In the genomic region with DNA sequence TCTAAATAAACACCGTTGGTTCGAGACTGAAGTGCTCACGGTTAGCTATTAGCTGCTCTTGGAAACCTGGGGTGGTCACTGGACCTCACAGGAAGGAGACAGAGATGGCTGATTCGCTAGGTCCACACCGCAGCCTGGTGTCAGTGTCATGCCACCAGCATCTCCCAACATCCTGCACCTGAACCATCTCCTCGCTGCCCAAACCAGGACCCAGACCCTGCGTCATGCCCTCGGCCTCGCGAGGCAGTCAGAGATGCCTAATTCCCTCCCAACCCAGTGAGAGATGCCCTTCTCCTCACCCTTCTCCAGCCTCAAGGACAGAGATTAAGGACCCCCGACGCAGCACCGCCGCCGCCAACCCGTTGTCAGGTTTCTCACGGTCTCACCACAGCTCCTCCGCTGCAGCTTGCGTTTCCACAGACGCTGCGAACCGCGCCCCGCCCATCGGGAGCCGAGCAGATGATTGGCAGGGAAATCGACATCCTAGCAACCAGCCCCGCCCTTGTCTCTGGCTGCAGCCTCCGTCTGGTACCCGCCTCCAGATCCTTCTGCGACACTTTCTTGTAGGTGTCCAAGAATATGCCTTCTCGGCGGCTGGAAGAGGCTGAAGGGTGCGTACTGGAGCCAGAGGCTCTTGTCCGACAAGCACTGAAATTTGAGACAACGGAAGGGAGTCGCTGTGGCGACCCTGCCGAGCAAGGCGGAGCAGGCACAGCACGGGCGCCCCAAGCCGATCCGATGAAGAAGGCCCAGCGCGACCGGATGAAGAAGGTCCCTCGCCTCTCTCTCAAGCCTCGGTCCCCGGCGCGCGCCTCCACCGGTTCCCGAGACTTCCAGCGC, we compare ENCODE assay signal across 8 mouse cellular contexts. TPM values are rescaled to one million over a fixed set of nuclear protein-coding genes. Genes with fewer than 3 reads are reported as not detected.
DNase-seq lines count a peak whose midpoint lies in the region; ATAC-seq and TF ChIP-seq lines count a peak whose summit lies in the region.

A gene (minus strand): TSS at position 434 of the 840 bp plus-strand sequence.
A gene (plus strand): TSS at position 738 of the 840 bp plus-strand sequence.

- peak within 1 kb of the TSS; percentile 81 for H3K4me3 ChIP-seq in bone marrow macrophage, adult 2 months (ENCODE audit: insufficient read depth, low read length)
- peak within 1 kb of the TSS; percentile 89 for H3K4me3 ChIP-seq in embryonic fibroblast, embryonic 13.5 days (ENCODE audit: insufficient read depth, low read length)
- peak within 1 kb of the TSS; percentile 63 for H3K4me3 ChIP-seq in kidney, embryonic 14.5 days (ENCODE audit: low read length)
- H3K4me3 ChIP-seq in limb, embryonic 15.5 days, result peak within 1 kb of the TSS; percentile 87

- no peak for TF ChIP-seq POLR2A in bone marrow macrophage, adult 2 months (IDR thresholded peaks at IDR 0.05; ENCODE audit: borderline replicate concordance, low read depth, low read length)
- peak; percentile 61 for TF ChIP-seq POLR2A in embryonic fibroblast, embryonic 13.5 days (IDR thresholded peaks at IDR 0.05; ENCODE audit: low read depth, low read length)

- H3K27ac ChIP-seq in bone marrow macrophage, adult 2 months (ENCODE audit: insufficient read depth, low read depth, low read length), result peak within 1 kb of the TSS; percentile 89
- H3K27ac ChIP-seq in embryonic fibroblast, embryonic 13.5 days (ENCODE audit: insufficient read depth, low read length), result peak within 1 kb of the TSS; percentile 78
- peak within 1 kb of the TSS; percentile 87 for H3K27ac ChIP-seq in kidney, embryonic 14.5 days (ENCODE audit: low read depth, low read length)
- peak within 1 kb of the TSS; percentile 86 for H3K27ac ChIP-seq in limb, embryonic 15.5 days

- under 1% methylated on average over 56 of the region's 56 CpGs for WGBS in kidney, embryonic 14.5 days
- 1% methylated on average over 55 of the region's 56 CpGs for WGBS in limb, embryonic 15.5 days

- DNase-seq in A20 (ENCODE audit: low read depth, low spot score), result peak; percentile 98
- peak; percentile 97 to 99 for DNase-seq in heart, adult 9 months (ENCODE audit: low spot score in 2 of 2)
- DNase-seq in monocyte, adult 2 months (ENCODE audit: low read depth in 1 of 2, low spot score in 2 of 2), result peak; percentile 92 to 96
- DNase-seq in spleen, postnatal 36 days (ENCODE audit: low spot score in 2 of 2), result peak; percentile 96

- H3K36me3 ChIP-seq in kidney, embryonic 14.5 days (ENCODE audit: control insufficient read depth, insufficient read depth, low read length), result peaks cover 12% of the 10 kb centered on the region; the same call in 1 of the 2 replicates
- peaks cover 12% of the 10 kb centered on the region for H3K36me3 ChIP-seq in limb, embryonic 15.5 days

- peak within 1 kb of the TSS; percentile 91 for H3K9ac ChIP-seq in kidney, embryonic 14.5 days (ENCODE audit: low read depth, low read length)
- H3K9ac ChIP-seq in limb, embryonic 15.5 days, result peak within 1 kb of the TSS; percentile 89

- no peaks in the 10 kb centered on the region for H3K9me3 ChIP-seq in kidney, embryonic 14.5 days (ENCODE audit: control insufficient read depth, low read length)
- no peaks in the 10 kb centered on the region for H3K9me3 ChIP-seq in limb, embryonic 15.5 days

- TF ChIP-seq CTCF in bone marrow macrophage, adult 2 months (IDR thresholded peaks at IDR 0.05; ENCODE audit: low read depth, low read length), result no peak
- no peak for TF ChIP-seq CTCF in embryonic fibroblast, embryonic 13.5 days (IDR thresholded peaks at IDR 0.05; ENCODE audit: borderline replicate concordance, insufficient read depth, low read length)

- ATAC-seq in kidney, embryonic 14.5 days (ENCODE audit: low FRiP score, low TSS enrichment), result peak; percentile 98
- peak; percentile 97 for ATAC-seq in limb, embryonic 15.5 days (ENCODE audit: insufficient number of reproducible peaks, low FRiP score, low TSS enrichment, low read depth)

- no peaks in the 10 kb centered on the region for H3K27me3 ChIP-seq in kidney, embryonic 14.5 days (ENCODE audit: control insufficient read depth, insufficient read depth, low read length)
- H3K27me3 ChIP-seq in limb, embryonic 15.5 days, result peaks cover 7% of the 10 kb centered on the region

- peaks cover 7% of the 10 kb centered on the region for H3K4me1 ChIP-seq in bone marrow macrophage, adult 2 months (ENCODE audit: control insufficient read depth, insufficient read depth, low read length)
- H3K4me1 ChIP-seq in embryonic fibroblast, embryonic 13.5 days (ENCODE audit: control insufficient read depth, insufficient read depth, low read length), result peaks cover 6% of the 10 kb centered on the region; the same call in 1 of the 2 replicates
- H3K4me1 ChIP-seq in kidney, embryonic 14.5 days (ENCODE audit: control insufficient read depth, insufficient read depth, low read length), result peaks cover 5% of the 10 kb centered on the region; the same call in 1 of the 2 replicates
- H3K4me1 ChIP-seq in limb, embryonic 15.5 days, result peaks cover 12% of the 10 kb centered on the region

- H3K4me2 ChIP-seq in kidney, embryonic 14.5 days (replicated peaks; ENCODE audit: low read depth, low read length), result peak within 1 kb of the TSS; percentile 81
- H3K4me2 ChIP-seq in limb, embryonic 15.5 days, result peak within 1 kb of the TSS; percentile 94

RNA-seq across cellular contexts. Expression of the first gene that starts in this region (rescaled TPM):
- polyA plus RNA-seq in bone marrow macrophage, adult 2 months (2012; ENCODE audit: insufficient read depth, insufficient read length, missing spikeins), result 1.1 and 1.4 TPM in 2 replicates
- 0.23 and 0.77 TPM in 2 replicates for polyA plus RNA-seq in embryonic fibroblast, embryonic 13.5 days (2011; ENCODE audit: insufficient read length, low read depth, missing spikeins)
- polyA plus RNA-seq in kidney, embryonic 14.5 days (2014; fragmentation: Nextera tagmentation; extraction: Ambion mirVana), result 2.2 and 4.1 TPM in 2 replicates
- 0.61 and 0.63 TPM in 2 replicates for polyA plus RNA-seq in limb, embryonic 15.5 days (2015; fragmentation: Nextera tagmentation; extraction: Ambion mirVana)

RNA-seq across cellular contexts. Expression of the second gene that starts in this region (rescaled TPM):
- 13.6 and 15.0 TPM in 2 replicates for polyA plus RNA-seq in bone marrow macrophage, adult 2 months (2012; ENCODE audit: insufficient read depth, insufficient read length, missing spikeins)
- polyA plus RNA-seq in embryonic fibroblast, embryonic 13.5 days (2011; ENCODE audit: insufficient read length, low read depth, missing spikeins), result 20.0 and 27.8 TPM in 2 replicates
- polyA plus RNA-seq in kidney, embryonic 14.5 days (2014; fragmentation: Nextera tagmentation; extraction: Ambion mirVana), result 26.7 and 34.2 TPM in 2 replicates
- 21.9 and 22.3 TPM in 2 replicates for polyA plus RNA-seq in limb, embryonic 15.5 days (2015; fragmentation: Nextera tagmentation; extraction: Ambion mirVana)

Comparison
In these comparisons a context has a peak if more than half of its experiments do, and no peak if none do; other contexts are left out.
1. Peak in every context shown above with its lines: DNase-seq, ATAC-seq, H3K4me3 ChIP-seq and H3K27ac ChIP-seq.